Mouse (Mus musculus) adrenal gland, postnatal 0 days (tissue): ENCODE data around the gene Tfe3. TPM values are rescaled to one million over a fixed set of nuclear protein-coding genes. Genes with fewer than 3 reads are reported as not detected.

Experiments
- microRNA-seq: library from miRNA; unstranded; fragments of <30 nt; microRNA quantifications from one replicate; pipeline ENCODE4, GENCODE M21; 2016; ENCODE audit warnings: borderline replicate concordance; ENCODE audit not compliant: insufficient number of aligned reads
- polyA plus RNA-seq: library from polyadenylated mRNA; unstranded; fragments of >200 nt; fragmentation: Nextera tagmentation; extraction: Ambion mirVana; gene quantifications from 2 replicates; pipeline ENCODE4 v1.2.1, GENCODE M21; 2015

The Tfe3 gene
- polyA plus RNA-seq = 20.3 and 26.3 TPM in 2 replicates

DNA sequence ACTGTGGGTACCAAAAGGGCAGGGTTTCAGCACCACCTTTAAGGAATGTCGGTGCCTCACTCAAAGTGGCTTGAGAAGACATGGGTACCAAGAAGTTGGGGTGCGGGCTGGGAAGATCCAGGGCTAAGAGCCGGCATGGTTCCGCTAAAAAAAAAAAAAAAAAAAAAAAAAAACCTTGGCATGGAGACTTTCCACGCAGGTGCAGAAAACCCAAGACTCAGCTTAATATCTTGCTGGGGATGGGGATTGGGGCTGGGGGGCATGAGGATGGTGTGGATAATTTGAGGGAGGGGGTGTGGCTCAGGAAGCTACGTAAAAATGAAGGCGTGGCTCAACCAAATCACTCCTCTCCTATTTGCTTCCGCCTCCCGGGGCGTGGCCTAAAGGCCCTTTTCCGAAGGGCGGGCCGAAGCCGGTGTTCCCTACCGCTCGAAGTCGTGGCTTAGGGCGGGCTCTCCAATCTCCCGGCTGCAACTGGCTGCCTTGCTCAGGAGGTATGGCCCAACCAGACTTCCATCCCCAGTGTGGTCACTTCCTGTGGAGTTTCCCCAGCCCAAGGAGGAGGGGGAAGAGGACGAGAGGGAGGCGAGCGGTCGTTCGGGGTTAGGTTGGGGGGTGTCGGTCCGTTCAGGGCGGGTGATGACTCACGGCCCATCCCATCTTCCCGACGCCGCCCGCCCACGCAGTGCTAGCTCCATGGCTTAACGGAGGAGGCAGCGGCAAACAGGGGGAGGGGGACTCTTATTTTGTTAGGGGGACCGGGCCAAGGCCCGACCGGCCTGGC lies at the start of gene Tfe3:
TSS of gene Tfe3 (plus strand) at position 424 of the 784 bp plus-strand sequence.

DNA sequence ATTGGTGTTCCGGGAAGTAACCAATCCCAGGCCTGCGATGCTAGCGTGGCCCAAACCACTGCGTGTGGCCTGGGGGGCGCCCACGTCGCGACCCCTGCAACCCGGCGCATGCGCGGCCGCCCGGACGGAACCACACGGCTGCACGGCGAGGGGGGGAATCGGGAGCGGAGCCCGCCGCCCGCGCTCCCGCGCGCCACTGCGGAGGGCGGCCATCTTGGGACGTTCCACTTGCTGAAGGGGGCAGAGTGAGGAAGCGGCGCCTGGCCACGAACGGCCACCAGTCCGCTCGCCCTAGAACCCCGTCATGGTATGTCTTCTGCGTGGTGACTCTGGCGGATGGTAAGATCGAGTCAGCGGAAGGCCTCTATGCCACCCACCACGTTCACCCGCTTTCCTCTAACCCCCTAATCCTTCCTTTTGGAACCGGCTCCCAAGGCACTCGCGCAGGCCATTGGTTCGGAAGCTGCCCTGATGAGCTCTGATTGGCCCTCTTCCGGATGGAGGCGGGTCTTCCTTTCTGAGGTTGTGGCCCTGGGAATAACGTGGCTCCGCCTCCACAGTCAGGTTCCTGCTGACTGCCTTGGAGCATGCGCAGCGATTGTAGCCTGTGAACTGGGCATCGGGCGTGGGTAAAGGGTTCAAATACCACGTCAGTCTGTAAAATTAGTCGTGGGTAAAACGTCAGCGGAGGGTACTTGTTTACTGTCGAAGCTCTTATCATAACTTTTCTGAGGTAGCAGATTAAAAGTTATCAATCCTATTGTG lies 48.0 kb upstream of the Tfe3 start, which contains the start of gene Wdr45:
TSS of gene Wdr45 (plus strand) at position 199 of the 765 bp plus-strand sequence.

GRCm38 (mm10) chrX:7721514-7722281 lies 40.7 kb upstream of the Tfe3 start, which contains the start of gene Gm45208:
Gm45208 (plus strand) TSS chrX:7722245.

DNA sequence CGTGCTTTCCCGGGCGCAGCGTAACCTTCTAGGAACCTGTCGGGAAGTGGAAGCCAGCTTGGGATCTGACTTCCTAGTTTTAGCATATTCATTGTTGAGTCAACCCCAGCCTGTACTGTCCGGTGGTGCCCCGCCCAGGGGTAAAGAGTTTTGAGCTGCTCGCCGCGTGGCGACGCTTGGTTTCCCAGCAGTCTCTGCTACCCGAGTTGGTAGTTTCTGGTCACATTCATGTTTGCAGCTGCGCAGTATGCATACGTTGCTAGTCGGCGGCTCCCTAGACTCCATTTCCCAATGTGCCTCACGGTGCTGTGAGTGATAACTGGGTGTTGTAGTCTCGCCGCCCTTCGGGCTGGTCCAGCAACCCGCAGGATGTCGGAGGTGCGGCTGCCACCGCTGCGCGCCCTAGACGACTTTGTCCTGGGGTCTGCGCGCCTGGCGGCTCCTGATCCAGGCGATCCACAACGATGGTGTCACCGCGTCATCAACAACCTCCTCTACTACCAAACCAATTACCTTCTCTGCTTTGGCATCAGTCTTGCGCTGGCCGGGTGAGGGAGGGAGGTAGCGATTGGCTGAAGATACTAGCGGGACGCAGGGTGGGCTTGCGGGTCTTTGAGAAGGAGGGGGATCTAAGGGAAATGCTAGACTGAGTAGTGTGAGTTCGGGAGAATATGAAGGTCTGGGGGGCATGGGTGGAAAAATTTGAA lies 34.0 kb upstream of the Tfe3 start, which contains the start of gene Praf2:
TSS of gene Praf2 (plus strand) at position 225 of the 707 bp plus-strand sequence.

DNA sequence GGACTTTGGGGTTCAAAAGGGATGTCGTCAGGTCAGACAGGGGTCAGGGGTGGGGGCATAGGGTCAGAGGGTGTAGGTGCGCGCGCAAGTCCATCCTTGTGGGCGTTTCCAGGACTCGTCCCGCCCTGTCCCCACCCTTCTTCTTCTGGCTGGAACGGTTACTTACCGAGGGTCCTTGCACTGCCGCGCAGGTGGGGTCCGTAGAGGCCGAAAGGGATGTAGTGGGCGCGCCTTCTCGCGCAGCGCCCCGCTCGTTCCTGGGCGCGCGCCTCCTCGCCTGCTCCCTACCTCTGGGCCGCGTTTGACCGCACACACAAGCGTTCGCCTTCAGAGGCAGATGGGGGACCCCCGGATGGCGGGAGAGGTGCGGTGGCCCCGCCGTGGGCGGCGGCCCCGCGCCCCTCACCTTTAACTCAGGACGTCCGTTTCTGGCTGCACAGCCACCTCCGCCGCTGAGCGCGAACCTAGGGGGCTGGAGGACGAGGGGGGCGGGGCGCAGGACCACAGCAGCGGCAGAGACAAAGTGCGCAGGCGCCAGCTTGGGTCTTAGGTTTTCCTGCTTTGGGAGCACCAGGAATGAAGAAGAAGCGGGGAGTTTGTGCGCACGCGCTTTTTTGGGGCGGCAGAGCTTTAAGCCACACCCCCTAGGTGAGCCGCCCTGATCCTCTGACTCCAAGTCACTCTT lies 11.8 kb upstream of the Tfe3 start, which contains the start of gene Ccdc120:
TSS of gene Ccdc120 (minus strand) at position 474 of the 685 bp plus-strand sequence.

GRCm38 (mm10) chrX:7789542-7790136 lies 27.3 kb downstream of the Tfe3 start, which contains the start of gene Gripap1:
Gripap1 (plus strand) TSS chrX:7789765.

GRCm38 (mm10) chrX:7821865-7822779 lies 59.8 kb downstream of the Tfe3 start, which contains the start of gene Kcnd1:
Kcnd1 (plus strand) TSS chrX:7822289.

Small RNA genes within 50 kb of the gene (microRNA-seq; reads per million reads assigned to microRNA genes)
- gene Mir1198 = 45.2 reads per million, percentile 33 among the genes with 10 or more reads in this experiment

Other genes starting within 250 kb of the Tfe3 start
- gene Foxp3, start 188.9 kb upstream of the Tfe3 start, polyA plus RNA-seq = 0.11 and 0.17 TPM in 2 replicates
- gene Ppp1r3f, start 188.3 kb upstream of the Tfe3 start, polyA plus RNA-seq = 2.0 and 2.6 TPM in 2 replicates
- gene Ccdc22, start 157.0 kb upstream of the Tfe3 start, polyA plus RNA-seq = 18.1 and 20.4 TPM in 2 replicates
- 0.03 TPM in 1 of 2 replicates, not detected in the other for gene Cacna1f, start 155.5 kb upstream of the Tfe3 start, polyA plus RNA-seq
- 29.4 and 43.0 TPM in 2 replicates for gene Syp, start 124.1 kb upstream of the Tfe3 start, polyA plus RNA-seq
- gene Prickle3, start 105.3 kb upstream of the Tfe3 start, polyA plus RNA-seq = 6.0 and 7.0 TPM in 2 replicates
- 104 and 112 TPM in 2 replicates for gene Plp2, start 91.2 kb upstream of the Tfe3 start, polyA plus RNA-seq
- 0.30 and 0.63 TPM in 2 replicates for gene Magix, start 81.3 kb upstream of the Tfe3 start, polyA plus RNA-seq
- gene Gpkow, start 65.4 kb upstream of the Tfe3 start, polyA plus RNA-seq = 21.6 and 34.4 TPM in 2 replicates
- gene Wdr45, start 48.2 kb upstream of the Tfe3 start, polyA plus RNA-seq = 63.2 and 88.4 TPM in 2 replicates
- gene Gm45208, start 40.3 kb upstream of the Tfe3 start, polyA plus RNA-seq = 0.29 and 0.43 TPM in 2 replicates
- 25.9 and 43.7 TPM in 2 replicates for gene Praf2, start 34.1 kb upstream of the Tfe3 start, polyA plus RNA-seq
- gene Ccdc120, start 11.7 kb upstream of the Tfe3 start, polyA plus RNA-seq = 6.9 and 7.3 TPM in 2 replicates
- 26.0 and 30.5 TPM in 2 replicates for gene Gripap1, start 27.2 kb downstream of the Tfe3 start, polyA plus RNA-seq
- 1.8 and 2.8 TPM in 2 replicates for gene Kcnd1, start 59.7 kb downstream of the Tfe3 start, polyA plus RNA-seq
- 37.5 and 39.6 TPM in 2 replicates for gene Otud5, start 78.8 kb downstream of the Tfe3 start, polyA plus RNA-seq
- 5.9 and 7.2 TPM in 2 replicates for gene Pim2, start 115.7 kb downstream of the Tfe3 start, polyA plus RNA-seq
- gene Slc35a2, start 121.5 kb downstream of the Tfe3 start, polyA plus RNA-seq = 20.8 and 30.2 TPM in 2 replicates
- 117 and 159 TPM in 2 replicates for gene Pqbp1, start 136.7 kb downstream of the Tfe3 start, polyA plus RNA-seq
- 156 and 183 TPM in 2 replicates for gene Timm17b, start 136.8 kb downstream of the Tfe3 start, polyA plus RNA-seq
- gene Gm10491, start 145.3 kb downstream of the Tfe3 start, polyA plus RNA-seq = not detected in 2 replicates
- gene Gm10490, start 147.0 kb downstream of the Tfe3 start, polyA plus RNA-seq = not detected in 2 replicates
- 100 and 170 TPM in 2 replicates for gene Pcsk1n, start 157.3 kb downstream of the Tfe3 start, polyA plus RNA-seq
- gene Eras, start 166.0 kb downstream of the Tfe3 start, polyA plus RNA-seq = not detected in 2 replicates
- 10.8 and 15.4 TPM in 2 replicates for gene Hdac6, start 185.3 kb downstream of the Tfe3 start, polyA plus RNA-seq
- gene Gata1, start 215.5 kb downstream of the Tfe3 start, polyA plus RNA-seq = 2.4 and 5.5 TPM in 2 replicates